ENCODE assay signal across 11 mouse cellular contexts in the genomic region with DNA sequence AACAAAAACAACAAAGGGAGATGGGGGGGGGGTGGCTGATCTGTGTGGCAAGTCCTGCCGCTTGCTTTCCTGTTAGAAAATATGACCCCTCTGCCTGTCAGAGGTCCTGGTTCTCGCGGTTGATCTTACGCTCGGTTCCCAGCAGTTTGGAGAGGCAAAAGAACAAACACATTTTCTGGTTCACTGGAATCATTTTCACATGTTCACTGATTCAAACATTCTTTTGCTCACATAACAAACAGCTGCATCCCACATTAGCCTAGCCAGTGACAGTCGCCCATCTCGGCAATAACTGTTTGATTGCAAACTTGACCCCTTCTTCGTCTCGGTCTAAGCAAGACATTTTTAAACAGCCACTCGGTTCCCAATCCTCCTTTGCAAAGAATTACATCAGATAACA.
A peak's percentile ranks its signal among the peaks of the same experiment; 100 is the strongest.
DNase-seq lines count a peak whose midpoint lies in the region; ATAC-seq lines count a peak whose summit lies in the region.
"Had no signal": no experiment of that assay in that cellular context is flagged by ENCODE, and none has a peak within 500 bp of the region (broad histone marks: within the 10 kb centered on the region; RNA-seq: fewer than 3 reads in every experiment).

No protein-coding gene starts in this region.

- no peak for ATAC-seq in midbrain, embryonic 15.5 days (replicated peaks)
- ATAC-seq in megakaryocyte, adult 5-6 weeks (ENCODE audit: poor library complexity, severe bottlenecking) = no peak

- H3K4me2 ChIP-seq in midbrain, embryonic 15.5 days = peak overlapping the region; percentile 12; the same call in 1 of the 2 replicates

- peaks cover 28% of the 10 kb centered on the region for H3K36me3 ChIP-seq in hindbrain, embryonic 10.5 days
- H3K36me3 ChIP-seq in midbrain, embryonic 15.5 days (replicated peaks) = no peaks in the 10 kb centered on the region
- H3K36me3 ChIP-seq in heart, embryonic 10.5 days = no peaks in the 10 kb centered on the region

- H3K4me3 ChIP-seq in hindbrain, embryonic 10.5 days = peak overlapping the region; percentile 18
- H3K4me3 ChIP-seq in midbrain, embryonic 15.5 days = no peak overlapping the region
- H3K4me3 ChIP-seq in heart, embryonic 10.5 days = no peak overlapping the region

- peaks cover 9% of the 10 kb centered on the region; the same call in 1 of the 2 replicates for H3K27me3 ChIP-seq in hindbrain, embryonic 10.5 days (ENCODE audit: insufficient read depth, poor library complexity, severe bottlenecking)
- H3K27me3 ChIP-seq in midbrain, embryonic 15.5 days (replicated peaks) = no peaks in the 10 kb centered on the region
- H3K27me3 ChIP-seq in heart, embryonic 10.5 days (ENCODE audit: insufficient read depth, poor library complexity, severe bottlenecking) = peaks cover 31% of the 10 kb centered on the region

- H3K9me3 ChIP-seq in hindbrain, embryonic 10.5 days = no peaks in the 10 kb centered on the region
- no peaks in the 10 kb centered on the region for H3K9me3 ChIP-seq in midbrain, embryonic 15.5 days
- no peaks in the 10 kb centered on the region for H3K9me3 ChIP-seq in heart, embryonic 10.5 days

- DNase-seq in lung, postnatal 10 days = peak; percentile 9
- no peak for DNase-seq in lung, postnatal 25 days (ENCODE audit: low spot score)
- DNase-seq in hindbrain, embryonic 10.5 days (ENCODE audit: low spot score) = peak; percentile 52
- DNase-seq in cerebellum, adult 9-10 months = no peak
- no peak for DNase-seq in ovary, postnatal 10 days (ENCODE audit: low spot score)
- DNase-seq in heart, embryonic 10.5 days (ENCODE audit: low spot score) = no peak
- DNase-seq: cerebellum, adult 18-20 months; heart, postnatal 36 days; right cerebral cortex, postnatal 4 days had no signal

- H3K27ac ChIP-seq in hindbrain, embryonic 10.5 days = peak overlapping the region; percentile 83
- H3K27ac ChIP-seq in midbrain, embryonic 15.5 days = peak overlapping the region; percentile 51; the same call in 1 of the 2 replicates
- no peak overlapping the region for H3K27ac ChIP-seq in heart, embryonic 10.5 days

- H3K9ac ChIP-seq in midbrain, embryonic 15.5 days = no peak overlapping the region

- 6% methylated on average over 10 of the region's 10 CpGs for WGBS in hindbrain, embryonic 10.5 days
- WGBS in midbrain, embryonic 15.5 days = 8% methylated on average over 10 of the region's 10 CpGs
- 52% methylated on average over 10 of the region's 10 CpGs for WGBS in heart, embryonic 10.5 days

- H3K4me1 ChIP-seq in hindbrain, embryonic 10.5 days (replicated peaks) = peaks cover 94% of the 10 kb centered on the region
- H3K4me1 ChIP-seq in midbrain, embryonic 15.5 days = peaks cover 51% of the 10 kb centered on the region
- H3K4me1 ChIP-seq in heart, embryonic 10.5 days = peaks cover 23% of the 10 kb centered on the region

Comparison
In these comparisons a context has a peak if more than half of its experiments do, and no peak if none do; other contexts are left out.
1. DNase-seq: peak in lung, postnatal 10 days (single experiment) and hindbrain, embryonic 10.5 days (single experiment); none in lung, postnatal 25 days (single experiment), cerebellum, adult 9-10 months (single experiment), ovary, postnatal 10 days (single experiment) and heart, embryonic 10.5 days (single experiment).